8 mouse cellular contexts compared by ENCODE assay signal in genomic region chr3:65929821-65930633, GRCm38 (mm10). TPM values are rescaled to one million over a fixed set of nuclear protein-coding genes. Genes with fewer than 3 reads are reported as not detected.
A peak's percentile ranks its signal among the peaks of the same experiment; 100 is the strongest.
DNase-seq lines count a peak whose midpoint lies in the region; ATAC-seq lines count a peak whose summit lies in the region.

No protein-coding gene starts in this region.

- peak overlapping the region; percentile 42 for H3K4me2 ChIP-seq in limb, embryonic 15.5 days
- peak overlapping the region; percentile 44 for H3K4me2 ChIP-seq in midbrain, embryonic 16.5 days (ENCODE audit: low read length)
- H3K4me2 ChIP-seq in stomach, embryonic 14.5 days (replicated peaks; ENCODE audit: low read depth, low read length): peak overlapping the region; percentile 39

- H3K27ac ChIP-seq in limb, embryonic 15.5 days: no peak overlapping the region
- no peak overlapping the region for H3K27ac ChIP-seq in midbrain, embryonic 16.5 days (ENCODE audit: low read length)
- no peak overlapping the region for H3K27ac ChIP-seq in stomach, embryonic 14.5 days (ENCODE audit: low read length)

- peaks cover 34% of the 10 kb centered on the region for H3K4me1 ChIP-seq in limb, embryonic 15.5 days
- H3K4me1 ChIP-seq in midbrain, embryonic 16.5 days (ENCODE audit: control insufficient read depth, insufficient read depth, low read length): peaks cover 11% of the 10 kb centered on the region; the same call in 1 of the 2 replicates
- 0 out of 2 replicates have a peak, but pooled peaks cover 11% of the 10 kb centered on the region for H3K4me1 ChIP-seq in stomach, embryonic 14.5 days (ENCODE audit: control insufficient read depth, insufficient read depth, low read length)

- no peaks in the 10 kb centered on the region for H3K36me3 ChIP-seq in limb, embryonic 15.5 days
- no peaks in the 10 kb centered on the region for H3K36me3 ChIP-seq in midbrain, embryonic 16.5 days (ENCODE audit: control insufficient read depth, insufficient read depth, low read length)
- H3K36me3 ChIP-seq in stomach, embryonic 14.5 days (ENCODE audit: control insufficient read depth, insufficient read depth, low read length): no peaks in the 10 kb centered on the region

- peak overlapping the region; percentile 17 for H3K4me3 ChIP-seq in limb, embryonic 15.5 days
- H3K4me3 ChIP-seq in midbrain, embryonic 16.5 days (ENCODE audit: low read depth, low read length): no peak overlapping the region
- H3K4me3 ChIP-seq in stomach, embryonic 14.5 days (ENCODE audit: low read depth, low read length): no peak overlapping the region

- 26% methylated on average over 20 of the region's 20 CpGs for WGBS in limb, embryonic 15.5 days
- WGBS in midbrain, embryonic 16.5 days: 19% methylated on average over 20 of the region's 20 CpGs
- WGBS in stomach, embryonic 14.5 days: 24% methylated on average over 20 of the region's 20 CpGs

- H3K9ac ChIP-seq in limb, embryonic 15.5 days: no peak overlapping the region
- H3K9ac ChIP-seq in midbrain, embryonic 16.5 days (ENCODE audit: low read depth, low read length): no peak overlapping the region
- H3K9ac ChIP-seq in stomach, embryonic 14.5 days (replicated peaks; ENCODE audit: low read depth, low read length): no peak overlapping the region

- no peaks in the 10 kb centered on the region for H3K9me3 ChIP-seq in limb, embryonic 15.5 days
- H3K9me3 ChIP-seq in midbrain, embryonic 16.5 days (replicated peaks; ENCODE audit: control insufficient read depth, low read length, poor library complexity, severe bottlenecking): no peaks in the 10 kb centered on the region
- H3K9me3 ChIP-seq in stomach, embryonic 14.5 days (ENCODE audit: control insufficient read depth, low read depth, low read length): no peaks in the 10 kb centered on the region

- H3K27me3 ChIP-seq in limb, embryonic 15.5 days: no peaks in the 10 kb centered on the region
- H3K27me3 ChIP-seq in midbrain, embryonic 16.5 days (ENCODE audit: control insufficient read depth, insufficient read depth, low read depth, low read length): no peaks in the 10 kb centered on the region
- H3K27me3 ChIP-seq in stomach, embryonic 14.5 days (ENCODE audit: control insufficient read depth, insufficient read depth, low read length): no peaks in the 10 kb centered on the region

- peak; percentile 79 for ATAC-seq in activated CD4-positive, CD25-positive, alpha-beta regulatory T cell, adult 4 months
- no peak for ATAC-seq in limb, embryonic 15.5 days (ENCODE audit: insufficient number of reproducible peaks, low FRiP score, low TSS enrichment, low read depth)
- peak; percentile 70 for ATAC-seq in midbrain, embryonic 16.5 days
- ATAC-seq in stomach, embryonic 14.5 days (ENCODE audit: insufficient number of reproducible peaks, insufficient read depth, low FRiP score, low read depth): peak; percentile 24; the same call in 1 of the 2 replicates

- peak; percentile 95 for DNase-seq in 3T3-L1 (ENCODE audit: low read depth, low spot score)
- peak; percentile 85 for DNase-seq in embryo, embryonic 11 days
- DNase-seq in heart, adult 8-10 months (ENCODE audit: low spot score): peak; percentile 84
- peak; percentile 88 for DNase-seq in kidney, adult 9 months

RNA-seq across cellular contexts. Expression of gene Ccnl1, which starts 28.0 kb away (rescaled TPM):
- 10 to 100 TPM; 49.5 to 75.2 TPM for polyA plus RNA-seq in activated CD4-positive, CD25-positive, alpha-beta regulatory T cell, adult 4 months (2017; shearing (Covaris generic))
- total RNA-seq in heart, adult 8-10 months (2022): 10 to 100 TPM; 14.9 to 20.4 (median 16.9) TPM
- polyA plus RNA-seq in limb, embryonic 15.5 days (2015; fragmentation: Nextera tagmentation; extraction: Ambion mirVana): 101 and 110 TPM in 2 replicates
- polyA plus RNA-seq in midbrain, embryonic 16.5 days (2015; fragmentation: Nextera tagmentation; extraction: Ambion mirVana): 64.7 and 73.2 TPM in 2 replicates
- 137 and 146 TPM in 2 replicates for polyA plus RNA-seq in stomach, embryonic 14.5 days (2014; fragmentation: Nextera tagmentation; extraction: Ambion mirVana)
